Mouse (Mus musculus): ENCODE data around the gene Tmem144.

DNA sequence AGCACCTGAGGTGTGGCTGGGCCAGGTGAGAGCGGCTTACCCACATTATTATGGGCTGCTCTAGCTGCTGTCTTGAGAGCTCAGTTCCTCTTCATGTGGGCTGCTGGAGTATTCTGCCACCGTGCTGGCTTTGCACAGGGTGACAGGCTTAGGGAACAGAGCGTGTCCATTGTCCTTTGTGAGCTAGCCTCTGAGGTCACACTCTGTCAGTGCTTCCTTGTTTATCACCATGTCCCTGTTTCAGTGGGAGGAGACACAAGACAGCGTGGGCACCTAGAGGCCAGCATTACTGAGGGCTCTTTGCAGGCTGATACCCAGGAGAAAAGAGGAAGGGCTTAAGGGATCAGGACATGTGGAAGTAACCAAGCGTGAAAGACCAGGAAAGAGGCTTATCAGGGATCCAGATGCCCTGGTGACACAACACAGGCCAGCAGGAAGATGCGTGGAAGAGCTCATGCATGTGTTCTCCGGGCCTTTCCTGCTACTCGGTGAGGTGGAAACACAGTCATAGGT is at the start of gene Tmem144:
- no peak for TF ChIP-seq POLR2A (IDR thresholded peaks at IDR 0.05; ENCODE audit: borderline replicate concordance, insufficient read depth, low read length)
- no peak for TF ChIP-seq CTCF (IDR thresholded peaks at IDR 0.05; ENCODE audit: borderline replicate concordance, insufficient read depth, low read depth, low read length)

Measured in cerebellum, adult 2 months (tissue).